Mouse (Mus musculus) layer of hippocampus, postnatal 25 days (tissue): Measurements from ENCODE around the gene Hist2h2bb. TPM values are rescaled to one million over a fixed set of nuclear protein-coding genes. Genes with fewer than 3 reads are reported as not detected.
"Not testable (repeated sequence)": the region's sequence is repeated elsewhere in the genome, so short reads cannot be mapped to it uniquely, and the experiment has no call there.

Source experiments
- DNase-seq, 2 experiments: peaks; one replicate each; pipeline ENCODE4 v3.0.0; 2022; ENCODE audit warnings: mixed read lengths in 2 of 2, low spot score in 1 of 2; ENCODE audit errors: extremely low spot score in 1 of 2
- total RNA-seq, 2 experiments: library from RNA; stranded (reverse); gene quantifications; 2 replicates each; pipeline ENCODE4 v1.2.3; 2021

Hist2h2bb gene
- total RNA-seq, 2 experiments from 2014 or later, result 110 to 123 TPM

DNA sequence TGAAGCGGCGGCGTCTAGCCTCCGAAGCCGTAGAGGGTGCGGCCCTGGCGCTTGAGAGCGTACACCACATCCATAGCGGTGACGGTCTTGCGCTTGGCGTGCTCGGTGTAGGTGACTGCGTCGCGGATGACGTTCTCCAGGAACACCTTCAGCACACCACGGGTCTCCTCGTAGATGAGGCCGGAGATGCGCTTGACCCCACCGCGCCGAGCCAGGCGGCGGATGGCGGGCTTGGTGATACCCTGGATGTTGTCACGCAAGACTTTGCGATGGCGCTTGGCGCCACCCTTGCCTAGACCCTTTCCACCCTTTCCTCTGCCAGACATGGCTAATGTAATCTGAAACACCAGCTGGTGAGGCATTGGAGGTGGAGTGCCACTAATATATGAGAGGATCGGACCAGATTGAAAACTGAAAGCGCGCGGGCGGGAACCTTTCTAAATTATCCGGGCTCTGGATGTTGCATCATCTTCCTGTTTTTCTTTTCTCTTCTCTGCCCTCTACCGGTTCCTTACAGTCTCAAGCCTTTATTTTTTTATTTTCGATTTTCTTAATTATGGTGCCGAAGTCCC is 6.5 kb upstream of the Hist2h2bb start, which contains the start of gene Hist2h4:
Gene Hist2h4, minus strand, starts transcription at position 333 of the 572 bp plus-strand sequence.
- peak; percentile 92 to 96 for DNase-seq

DNA sequence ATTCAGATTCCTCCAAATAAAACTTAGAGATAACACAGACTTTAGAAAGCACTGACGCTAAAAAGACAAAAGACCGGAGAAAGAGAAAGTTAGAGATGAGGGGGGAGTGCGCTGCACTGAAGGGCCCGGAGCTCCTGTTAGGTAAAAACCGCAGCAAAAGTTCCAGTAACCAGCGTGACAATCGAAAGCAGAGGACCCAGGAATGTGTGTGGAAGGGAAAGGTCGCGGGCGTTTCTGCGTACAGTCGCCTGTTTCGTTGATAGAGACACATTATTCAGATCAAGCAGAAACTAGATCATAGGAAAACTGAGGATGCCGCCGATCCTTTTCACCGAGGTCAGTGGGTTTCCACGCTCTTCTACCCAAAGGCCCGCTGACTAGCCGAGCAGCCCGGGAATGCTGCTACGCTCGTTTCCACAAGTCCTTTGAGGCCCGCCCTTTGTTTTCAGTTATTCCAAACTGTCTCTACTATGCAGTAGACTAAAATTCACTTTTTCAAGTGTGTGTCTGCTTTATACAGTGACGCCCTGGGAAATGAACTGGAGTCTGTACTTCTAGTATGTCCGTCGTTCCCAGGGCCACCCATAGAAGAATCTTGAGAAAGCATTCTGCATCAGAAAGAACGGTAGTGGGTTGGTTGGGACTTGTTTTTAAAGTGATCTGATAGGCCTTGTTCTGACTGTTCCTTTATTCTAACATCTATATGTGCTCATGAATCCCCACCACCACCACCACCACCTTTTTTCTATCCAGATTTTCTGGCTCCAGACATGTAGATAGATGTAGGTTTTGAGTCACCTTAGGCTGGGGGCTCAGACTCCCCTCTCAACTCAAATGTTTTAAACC is 5.8 kb upstream of the Hist2h2bb start:
- DNase-seq, result no peak

DNA sequence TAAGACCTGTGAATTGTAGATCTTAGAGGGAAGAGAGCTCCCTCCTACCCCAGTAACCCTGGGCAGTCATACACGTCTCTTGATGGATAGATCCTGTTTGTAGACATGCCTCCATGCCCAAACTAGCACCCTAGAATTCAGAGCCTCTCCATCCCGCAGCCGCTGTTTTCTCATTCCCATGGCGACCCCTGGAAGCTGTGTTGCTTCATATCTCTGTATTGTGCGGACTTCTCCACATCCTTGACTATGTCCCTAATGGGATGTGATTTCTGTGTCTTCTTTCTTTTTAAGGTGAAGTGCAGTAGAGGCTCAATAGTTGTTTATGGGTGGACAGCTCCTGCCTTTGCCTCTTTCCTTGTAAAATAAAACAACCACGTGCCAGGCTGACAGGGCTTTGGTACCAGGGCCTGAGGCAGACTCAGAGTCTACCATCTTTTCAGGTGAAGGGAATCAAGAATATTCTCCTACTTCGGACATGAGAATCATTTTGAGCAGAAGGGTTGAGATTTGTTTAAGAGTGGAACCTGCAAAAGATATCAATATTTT is 5.1 kb upstream of the Hist2h2bb start:
- no peak for DNase-seq

DNA sequence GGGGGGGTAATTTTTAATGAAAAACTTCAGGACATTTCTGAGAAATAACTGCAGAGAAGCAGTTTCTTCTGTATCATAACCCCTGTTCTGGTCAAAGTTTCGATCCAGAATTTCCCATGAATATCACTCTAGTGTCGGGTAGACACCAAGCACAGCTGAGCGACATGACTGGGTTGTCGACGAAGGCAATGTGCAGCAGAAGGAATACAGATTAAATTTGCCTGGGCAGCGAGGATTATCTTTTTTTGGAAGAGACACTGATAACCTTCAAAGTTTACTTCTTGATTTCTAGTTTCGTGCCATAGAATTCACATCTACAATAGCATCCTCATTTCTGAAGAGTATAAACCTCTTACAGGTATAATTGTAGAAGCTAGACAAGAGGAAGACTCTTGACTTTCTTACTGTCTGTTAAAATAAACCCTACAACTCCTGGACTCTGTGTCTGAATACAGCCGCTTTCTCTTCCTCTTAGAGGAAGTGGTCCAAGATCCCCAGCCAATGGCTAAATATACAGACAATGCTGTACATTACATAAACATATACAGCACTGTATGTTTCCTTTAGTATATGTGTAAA is 3.3 kb upstream of the Hist2h2bb start:
- DNase-seq, result no peak

DNA sequence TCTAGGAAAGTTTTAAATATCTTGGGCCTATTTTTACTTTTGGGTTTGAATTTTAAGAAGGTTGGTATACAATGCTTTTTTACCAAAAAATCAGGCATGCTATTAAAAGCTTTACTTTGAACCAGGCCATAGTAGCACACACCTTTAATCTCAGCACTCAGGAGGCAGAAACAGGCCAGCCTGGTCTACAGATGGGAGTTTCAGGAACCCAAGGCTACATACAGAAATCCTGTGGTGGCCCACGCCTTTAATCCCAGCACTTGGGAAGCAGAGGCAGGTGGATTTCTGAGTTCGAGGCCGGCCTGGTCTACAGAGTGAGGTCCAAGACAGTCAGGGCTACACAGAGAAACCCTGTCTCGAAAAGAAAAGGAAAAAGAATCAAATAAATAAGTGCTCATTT is 2.0 kb upstream of the Hist2h2bb start:
- no peak for DNase-seq

DNA sequence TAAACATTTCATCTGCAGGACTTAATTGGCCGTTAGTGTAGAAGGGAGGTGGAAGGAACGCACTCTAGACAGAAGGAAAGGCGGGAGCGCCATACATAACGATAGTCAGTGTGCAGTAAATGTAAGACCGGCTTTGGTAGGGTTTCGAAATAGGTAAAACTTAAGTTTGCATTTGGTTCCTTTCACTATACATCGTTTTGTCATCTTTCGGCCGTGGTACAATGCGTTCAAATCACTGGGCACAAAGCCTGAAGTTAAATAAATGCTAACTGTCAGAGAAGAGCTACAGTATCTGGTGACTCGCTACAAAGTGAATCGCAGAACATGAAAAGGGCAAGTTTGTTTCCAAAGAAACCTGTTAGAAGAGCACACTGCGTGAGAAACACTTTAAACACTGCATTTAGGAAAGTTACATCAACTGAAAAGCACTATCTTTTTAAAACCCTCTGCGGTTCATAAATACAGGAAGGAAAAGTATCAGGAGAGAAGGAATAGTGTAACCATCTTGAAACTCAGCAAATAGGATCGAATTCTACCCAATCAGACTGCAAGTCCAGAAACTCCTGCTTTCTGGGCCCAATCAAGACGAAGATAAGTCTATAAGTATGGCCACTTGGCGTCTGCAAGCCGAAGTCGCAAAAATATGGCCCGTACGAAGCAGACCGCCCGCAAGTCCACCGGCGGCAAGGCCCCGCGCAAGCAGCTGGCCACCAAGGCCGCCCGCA is 1.3 kb upstream of the Hist2h2bb start, which contains the start of gene Hist2h3b:
Gene Hist2h3b, plus strand, starts transcription at position 604 of the 725 bp plus-strand sequence.
- peak; percentile 74 to 76 for DNase-seq

DNA sequence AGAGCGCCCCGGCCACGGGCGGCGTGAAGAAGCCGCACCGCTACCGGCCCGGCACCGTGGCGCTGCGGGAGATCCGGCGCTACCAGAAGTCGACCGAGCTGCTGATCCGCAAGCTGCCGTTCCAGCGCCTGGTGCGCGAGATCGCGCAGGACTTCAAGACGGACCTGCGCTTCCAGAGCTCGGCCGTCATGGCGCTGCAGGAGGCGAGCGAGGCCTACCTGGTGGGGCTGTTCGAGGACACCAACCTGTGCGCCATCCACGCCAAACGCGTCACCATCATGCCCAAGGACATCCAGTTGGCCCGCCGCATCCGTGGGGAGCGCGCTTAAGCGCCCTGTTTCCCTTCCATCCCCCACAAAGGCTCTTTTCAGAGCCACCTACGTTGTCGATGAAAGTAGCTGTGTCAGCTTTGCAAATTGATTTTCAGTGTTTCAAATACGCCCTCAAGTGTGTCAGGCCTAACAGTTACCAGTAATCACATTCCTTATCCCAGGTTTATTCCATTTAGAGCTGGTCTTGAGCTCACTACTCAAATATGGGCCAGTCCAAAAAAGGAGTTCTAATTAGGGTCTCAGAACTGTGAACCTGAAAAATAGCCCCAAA is 675 bp upstream of the Hist2h2bb start:
- DNase-seq, result not testable (repeated sequence)

DNA sequence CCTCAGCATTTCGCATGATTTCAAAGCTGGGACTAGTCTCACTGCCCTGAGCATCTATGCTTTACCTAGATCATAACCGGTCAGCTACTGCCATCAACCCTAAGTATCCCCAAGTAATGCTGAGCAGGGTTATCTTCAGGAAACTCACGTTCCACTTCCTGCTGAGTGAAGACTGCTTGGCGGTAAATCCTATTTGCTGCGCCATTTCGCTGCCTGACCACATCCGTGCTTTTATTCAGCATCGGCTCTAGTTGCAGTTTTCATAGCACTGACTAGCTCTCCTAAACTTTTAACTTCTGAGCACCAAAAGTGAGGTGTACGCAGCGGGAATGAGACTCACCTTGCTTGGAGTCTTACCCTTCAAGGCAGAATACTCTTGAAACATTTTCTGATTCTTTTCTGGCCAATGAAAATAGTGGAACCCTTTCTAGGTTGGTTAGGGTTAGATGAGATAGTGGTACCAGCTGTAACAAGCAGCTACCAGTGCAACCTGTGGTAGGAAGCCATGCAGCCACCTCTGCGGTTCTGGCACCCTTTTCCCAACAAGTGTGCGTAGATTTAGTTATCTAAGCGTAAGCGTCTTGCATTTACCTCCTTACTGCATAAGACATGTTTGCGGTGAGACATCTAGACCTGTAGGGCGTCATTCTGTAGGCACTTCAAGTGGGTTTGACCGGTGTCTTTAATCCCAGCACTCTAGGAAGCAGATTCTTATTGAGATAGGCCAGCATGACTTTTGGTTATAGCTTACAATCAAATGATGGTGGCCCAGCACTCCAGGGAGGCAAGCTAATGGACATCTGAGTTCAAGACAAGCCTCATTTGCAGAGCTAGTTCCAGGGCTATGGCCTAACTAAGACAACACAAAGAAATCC is 4.3 kb downstream of the Hist2h2bb start:
- no peak for DNase-seq

DNA sequence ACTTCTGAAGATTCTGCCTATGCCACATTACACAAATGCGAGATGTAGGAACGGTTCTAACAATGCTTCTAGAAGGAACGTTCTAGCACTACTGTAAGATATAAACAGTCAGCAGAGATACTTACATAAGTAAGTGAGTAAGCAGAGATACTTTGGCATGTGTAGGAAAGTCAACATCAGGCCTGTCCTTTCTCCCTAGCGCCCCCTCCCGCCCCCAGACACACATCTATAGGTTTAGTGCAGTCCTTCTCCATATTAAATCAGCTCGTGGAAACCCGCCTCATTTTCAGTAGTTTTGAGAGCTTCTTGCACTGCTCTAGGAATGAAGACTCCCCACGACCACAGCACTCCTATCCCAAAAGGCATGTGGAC is 7.9 kb downstream of the Hist2h2bb start:
- DNase-seq, result no peak

DNA sequence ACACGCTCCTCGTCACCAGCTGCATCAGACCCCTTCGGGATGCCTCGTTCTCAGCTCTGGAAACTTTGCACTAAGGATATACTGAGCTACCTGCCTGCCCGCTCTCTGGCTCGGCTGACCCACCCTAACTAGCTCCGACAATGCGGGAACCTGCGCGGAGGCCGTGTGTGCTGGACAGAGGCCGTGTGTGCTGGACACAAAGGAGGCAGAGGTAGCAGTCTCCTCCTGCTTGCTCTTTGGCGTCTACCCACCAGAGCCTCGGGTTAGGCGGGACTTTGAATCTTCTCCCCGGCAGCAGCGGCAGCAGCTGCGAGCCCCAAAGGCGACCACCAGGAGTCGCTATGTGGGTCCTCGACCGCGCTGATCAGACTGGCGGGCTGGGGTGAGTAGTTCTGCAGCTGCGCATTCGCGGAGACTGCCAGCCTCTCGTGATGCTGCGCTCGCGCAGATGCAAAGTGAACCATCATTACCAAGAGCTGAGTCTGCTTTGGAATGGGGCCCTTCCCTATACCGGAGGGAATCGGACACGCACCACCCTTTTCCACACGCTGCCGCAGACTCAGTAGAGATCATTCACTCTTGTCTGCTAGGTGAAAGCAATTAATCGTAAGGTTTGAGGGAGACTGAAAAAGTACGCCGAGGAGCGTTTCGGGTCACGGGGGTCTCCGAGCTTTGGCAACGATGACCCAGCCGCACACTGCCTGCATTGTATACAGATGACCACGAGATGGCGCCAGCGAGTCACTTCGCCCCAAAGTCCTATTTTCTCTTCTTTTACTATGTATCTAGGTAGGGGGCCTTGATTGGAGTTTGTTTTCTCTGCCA is 8.5 kb downstream of the Hist2h2bb start:
- DNase-seq, result peak; percentile 82 to 86

DNA sequence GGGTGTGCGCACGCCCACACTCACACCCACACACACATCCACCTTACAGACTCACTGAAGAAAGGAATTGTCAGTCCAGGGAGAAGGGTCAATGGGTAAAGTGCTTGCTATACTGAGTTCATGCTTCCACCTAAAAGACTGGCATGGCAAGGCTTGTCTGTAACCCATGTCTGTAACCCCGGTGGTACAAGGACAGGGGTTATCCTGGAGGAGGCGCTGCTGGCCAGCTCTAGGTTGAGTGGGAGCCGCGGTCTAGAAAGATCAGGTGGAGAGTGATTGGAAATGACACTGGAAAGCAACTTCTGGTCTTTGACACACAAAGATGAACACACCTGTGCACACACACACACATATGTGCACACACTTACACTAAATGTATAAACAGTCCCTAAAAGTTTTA is 11.1 kb downstream of the Hist2h2bb start:
- DNase-seq, result no peak

DNA sequence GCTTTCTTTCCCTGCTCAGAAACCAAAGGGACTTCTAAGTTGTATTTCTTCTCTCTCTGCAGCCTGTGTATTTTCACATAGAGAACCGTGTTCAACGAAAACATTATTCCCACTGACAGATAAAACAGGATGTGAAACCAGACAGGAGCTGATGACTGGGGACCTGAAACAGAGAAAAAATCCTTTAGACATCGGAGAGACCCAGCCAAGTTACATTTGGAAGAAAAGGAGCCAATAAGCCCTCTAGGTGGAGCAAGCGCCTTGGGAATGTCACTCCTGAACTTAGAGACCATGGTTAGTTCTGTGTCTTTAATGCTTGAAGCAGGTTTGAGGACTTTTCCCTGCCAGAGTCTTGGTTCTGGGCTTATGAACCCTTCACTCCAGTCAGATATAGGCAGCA is 14.9 kb downstream of the Hist2h2bb start:
- no peak for DNase-seq

DNA sequence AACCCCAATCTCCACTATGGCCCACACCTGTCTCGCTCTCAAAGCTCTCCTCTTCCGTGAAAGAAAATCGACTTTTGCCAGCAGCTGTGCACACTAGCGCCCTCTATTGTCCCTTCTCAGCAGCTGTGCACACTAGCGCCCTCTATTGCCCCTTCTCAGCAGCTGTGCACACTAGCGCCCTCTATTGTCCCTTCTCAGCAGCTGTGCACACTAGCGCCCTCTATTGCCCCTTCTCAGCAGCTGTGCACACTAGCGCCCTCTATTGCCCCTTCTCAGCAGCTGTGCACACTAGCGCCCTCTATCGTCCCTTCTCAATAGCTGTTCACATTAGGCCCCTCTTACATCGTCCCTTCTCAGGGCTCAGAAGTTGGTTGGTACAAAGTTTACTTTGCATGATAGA is 17.8 kb downstream of the Hist2h2bb start:
- DNase-seq, result not testable (repeated sequence)

DNA sequence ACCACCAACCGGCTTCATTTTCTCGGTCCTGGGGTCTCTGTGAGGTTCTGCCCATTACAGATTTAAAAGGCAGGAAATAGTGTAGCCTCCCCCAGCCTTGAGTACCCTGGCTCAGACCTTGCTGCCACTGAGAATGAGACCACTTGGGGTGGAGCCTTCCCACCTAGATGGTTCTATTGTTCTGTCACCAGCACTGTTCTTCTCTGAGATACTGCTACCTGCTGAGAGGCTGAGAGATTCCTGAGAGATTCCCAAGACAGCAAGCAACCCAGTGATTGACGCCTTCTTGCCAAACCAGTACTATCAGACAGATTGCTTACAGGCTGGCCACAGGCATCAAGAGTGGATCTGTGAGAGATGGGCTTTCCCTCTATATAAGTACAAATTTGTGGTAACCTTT is 19.6 kb downstream of the Hist2h2bb start:
- DNase-seq, result no peak

DNA sequence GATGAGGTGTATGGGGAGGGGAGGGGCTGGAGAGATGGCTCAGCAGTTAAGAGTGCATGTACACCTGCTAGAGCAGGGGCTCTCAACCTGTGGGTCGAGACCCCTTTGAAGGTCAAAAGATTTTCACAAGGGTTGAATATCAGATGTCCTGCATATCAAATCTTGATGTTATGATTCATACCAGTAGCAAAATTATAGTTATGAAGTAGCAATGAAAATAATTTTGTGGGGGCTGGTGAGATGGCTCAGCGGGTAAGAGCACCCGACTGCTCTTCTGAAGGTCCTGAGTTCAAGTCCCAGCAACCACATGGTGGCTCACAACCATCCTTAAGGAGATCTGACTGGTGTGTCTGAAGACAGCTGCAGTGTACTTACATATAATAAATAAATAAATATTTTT is 21.2 kb downstream of the Hist2h2bb start:
- DNase-seq, result not testable (repeated sequence)

DNA sequence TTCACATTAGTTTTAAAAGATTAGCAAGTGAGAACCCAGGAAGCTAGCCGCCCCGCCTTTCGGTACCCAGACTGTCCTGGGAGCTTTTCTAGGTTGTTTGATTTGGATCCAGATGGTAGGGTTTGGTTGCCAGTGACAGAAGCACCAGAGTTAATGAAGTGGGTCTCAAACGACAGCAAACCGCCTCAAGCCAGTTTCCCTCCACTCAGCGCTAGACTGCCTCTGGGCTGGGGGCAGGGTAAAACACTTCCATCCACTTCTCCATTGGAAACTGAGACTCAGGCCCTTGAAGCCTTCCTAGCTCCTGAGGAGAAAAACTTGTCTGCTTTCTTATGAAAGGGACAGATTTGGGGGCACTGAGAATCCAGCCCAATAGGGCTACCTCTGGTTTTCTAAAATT is 23.1 kb downstream of the Hist2h2bb start:
- DNase-seq, result no peak

DNA sequence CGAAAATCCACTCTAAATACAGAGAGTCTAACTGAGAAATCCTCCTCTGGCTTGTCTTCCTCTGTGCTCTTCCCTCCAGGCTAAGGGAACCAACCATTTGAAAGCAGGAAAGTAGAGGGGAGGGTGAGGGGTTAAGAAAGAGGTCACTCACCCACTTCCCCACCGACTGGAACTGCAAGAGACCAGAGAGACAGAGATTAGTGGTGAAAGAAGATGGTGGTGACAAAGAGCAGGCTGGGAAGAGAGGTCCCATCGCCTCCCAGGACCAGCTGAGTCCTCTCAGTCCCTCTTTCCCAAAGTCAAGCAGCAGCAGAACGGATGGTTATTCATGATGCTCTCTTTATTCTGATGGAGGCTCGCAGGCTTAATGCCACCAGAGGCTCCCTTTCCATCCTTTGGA is 23.8 kb downstream of the Hist2h2bb start:
- DNase-seq, result no peak

DNA sequence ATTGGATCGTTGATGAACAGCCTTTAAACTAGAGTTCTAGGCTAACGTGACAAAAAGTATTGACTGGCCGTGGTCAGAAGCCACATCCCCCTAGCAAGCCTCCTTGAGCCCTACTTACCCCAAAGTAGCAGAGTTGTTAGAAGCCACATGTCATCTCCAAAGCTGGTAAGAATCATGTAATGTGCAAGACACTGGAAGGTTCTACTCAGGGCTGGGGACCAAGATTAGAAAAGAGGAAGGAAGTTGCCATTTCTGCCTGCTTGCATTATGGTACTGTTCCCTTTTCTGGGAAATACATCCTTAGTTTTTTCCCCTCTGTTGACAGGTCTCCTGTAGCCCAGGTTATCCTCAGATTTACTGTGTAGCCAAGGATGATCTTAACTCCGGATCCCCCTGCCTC is 24.2 kb downstream of the Hist2h2bb start, which contains the start of gene Fcgr1:
Gene Fcgr1, minus strand, starts transcription at position 183 of the 400 bp plus-strand sequence.
- no peak for DNase-seq
